Mouse (Mus musculus): ENCODE measurements around the gene Ogdh. TPM values are rescaled to one million over a fixed set of nuclear protein-coding genes. Genes with fewer than 3 reads are reported as not detected.

The Ogdh gene
- total RNA-seq, 1 experiment from 2014 or later = 914 TPM

- DNase-seq = no peak
Observed at GRCm38 (mm10) chr11:6294632-6295031, 3.2 kb downstream of the Ogdh start.

- DNase-seq = no peak
Observed at GRCm38 (mm10) chr11:6296077-6296476, 4.6 kb downstream of the Ogdh start.

- no peak for DNase-seq
Observed at GRCm38 (mm10) chr11:6299435-6299834, 8.0 kb downstream of the Ogdh start.

GRCm38 (mm10) chr11:6302793-6303192 is 11.4 kb downstream of the Ogdh start:
- DNase-seq = no peak

GRCm38 (mm10) chr11:6305943-6306430 is 14.6 kb downstream of the Ogdh start:
- no peak for DNase-seq

GRCm38 (mm10) chr11:6308181-6308580 is 16.7 kb downstream of the Ogdh start:
- no peak for DNase-seq

- DNase-seq = peak; percentile 19
Observed at GRCm38 (mm10) chr11:6313874-6314406, 22.5 kb downstream of the Ogdh start.

- DNase-seq = no peak
Observed at GRCm38 (mm10) chr11:6316821-6317220, 25.4 kb downstream of the Ogdh start.

- DNase-seq = no peak
Observed at GRCm38 (mm10) chr11:6318559-6318958, 27.1 kb downstream of the Ogdh start.

GRCm38 (mm10) chr11:6319374-6319773 is 27.9 kb downstream of the Ogdh start:
- DNase-seq = no peak

GRCm38 (mm10) chr11:6322086-6322485 is 30.7 kb downstream of the Ogdh start:
- no peak for DNase-seq

- DNase-seq = no peak
Observed at GRCm38 (mm10) chr11:6323348-6323747, 31.9 kb downstream of the Ogdh start.

- DNase-seq = no peak
Observed at GRCm38 (mm10) chr11:6331256-6331655, 39.8 kb downstream of the Ogdh start.

- no peak for DNase-seq
Observed at GRCm38 (mm10) chr11:6332606-6333005, 41.2 kb downstream of the Ogdh start.

GRCm38 (mm10) chr11:6333403-6333802 is 42.0 kb downstream of the Ogdh start:
- no peak for DNase-seq

GRCm38 (mm10) chr11:6335321-6335720 is 43.9 kb downstream of the Ogdh start:
- no peak for DNase-seq

- no peak for DNase-seq
Observed at GRCm38 (mm10) chr11:6336689-6337088, 45.3 kb downstream of the Ogdh start.

GRCm38 (mm10) chr11:6345956-6346355 is 54.5 kb downstream of the Ogdh start:
- no peak for DNase-seq

GRCm38 (mm10) chr11:6346966-6347365 is 55.5 kb downstream of the Ogdh start:
- DNase-seq = no peak

- peak; percentile 29 for DNase-seq
Observed at GRCm38 (mm10) chr11:6348681-6349200, 57.3 kb downstream of the Ogdh start.

- DNase-seq = no peak
Observed at GRCm38 (mm10) chr11:6349586-6349985, 58.2 kb downstream of the Ogdh start.

GRCm38 (mm10) chr11:6355106-6355505 is 63.7 kb downstream of the Ogdh start:
- peak; percentile 42 for DNase-seq

- DNase-seq = no peak
Observed at GRCm38 (mm10) chr11:6364581-6365275, 73.3 kb downstream of the Ogdh start.

GRCm38 (mm10) chr11:6365885-6366284 is 74.5 kb downstream of the Ogdh start:
- peak; percentile 87 for DNase-seq
